Mouse (Mus musculus): ENCODE measurements around the gene Ccdc63.

The Ccdc63 gene

GRCm38 (mm10) chr5:122116243-122116642, 24.4 kb downstream of the Ccdc63 start:
- DNase-seq (ENCODE audit: low spot score): no peak

- no peak for DNase-seq (ENCODE audit: low spot score)
These were observed 25.3 kb downstream of the Ccdc63 start for GRCm38 (mm10) chr5:122115266-122115763.

GRCm38 (mm10) chr5:122114176-122114575, 26.4 kb downstream of the Ccdc63 start:
- peak; percentile 30 for DNase-seq (ENCODE audit: low spot score)

GRCm38 (mm10) chr5:122113450-122113849, 27.2 kb downstream of the Ccdc63 start:
- no peak for DNase-seq (ENCODE audit: low spot score)

GRCm38 (mm10) chr5:122111933-122112248, 28.7 kb downstream of the Ccdc63 start:
- DNase-seq (ENCODE audit: low spot score): no peak

GRCm38 (mm10) chr5:122111091-122111932, 29.3 kb downstream of the Ccdc63 start:
- DNase-seq (ENCODE audit: low spot score): no peak

- no peak for DNase-seq (ENCODE audit: low spot score)
These were observed 30.0 kb downstream of the Ccdc63 start for GRCm38 (mm10) chr5:122110625-122111024.

GRCm38 (mm10) chr5:122109325-122110060, 31.1 kb downstream of the Ccdc63 start:
- no peak for DNase-seq (ENCODE audit: low spot score)

- no peak for DNase-seq (ENCODE audit: low spot score)
These were observed 32.5 kb downstream of the Ccdc63 start for GRCm38 (mm10) chr5:122108104-122108503.

GRCm38 (mm10) chr5:122106212-122106611, 34.4 kb downstream of the Ccdc63 start:
- DNase-seq (ENCODE audit: low spot score): no peak

- DNase-seq (ENCODE audit: low spot score): no peak
These were observed 35.6 kb downstream of the Ccdc63 start for GRCm38 (mm10) chr5:122104981-122105380.

GRCm38 (mm10) chr5:122104201-122104600, 36.4 kb downstream of the Ccdc63 start:
- DNase-seq (ENCODE audit: low spot score): no peak

- no peak for DNase-seq (ENCODE audit: low spot score)
These were observed 37.5 kb downstream of the Ccdc63 start for GRCm38 (mm10) chr5:122103075-122103474.

GRCm38 (mm10) chr5:122102476-122103050, 38.1 kb downstream of the Ccdc63 start:
- no peak for DNase-seq (ENCODE audit: low spot score)

- no peak for DNase-seq (ENCODE audit: low spot score)
These were observed 46.2 kb downstream of the Ccdc63 start for GRCm38 (mm10) chr5:122094439-122094838.

GRCm38 (mm10) chr5:122093734-122094133, 46.9 kb downstream of the Ccdc63 start:
- DNase-seq (ENCODE audit: low spot score): no peak

- DNase-seq (ENCODE audit: low spot score): no peak
These were observed 47.8 kb downstream of the Ccdc63 start for GRCm38 (mm10) chr5:122092794-122093193.

- no peak for DNase-seq (ENCODE audit: low spot score)
These were observed 49.6 kb downstream of the Ccdc63 start for GRCm38 (mm10) chr5:122091070-122091469.

- no peak for DNase-seq (ENCODE audit: low spot score)
These were observed 51.0 kb downstream of the Ccdc63 start for GRCm38 (mm10) chr5:122089664-122090063.

GRCm38 (mm10) chr5:122088917-122089316, 51.7 kb downstream of the Ccdc63 start:
- peak; percentile 83 for DNase-seq (ENCODE audit: low spot score)

- DNase-seq (ENCODE audit: low spot score): no peak
These were observed 54.5 kb downstream of the Ccdc63 start for GRCm38 (mm10) chr5:122086121-122086520.

- DNase-seq (ENCODE audit: low spot score): no peak
These were observed 55.3 kb downstream of the Ccdc63 start for GRCm38 (mm10) chr5:122085291-122085690.

GRCm38 (mm10) chr5:122084470-122084869, 56.2 kb downstream of the Ccdc63 start:
- no peak for DNase-seq (ENCODE audit: low spot score)
